Mouse (Mus musculus): ENCODE results near the gene Tuft1.

The Tuft1 gene

DNA sequence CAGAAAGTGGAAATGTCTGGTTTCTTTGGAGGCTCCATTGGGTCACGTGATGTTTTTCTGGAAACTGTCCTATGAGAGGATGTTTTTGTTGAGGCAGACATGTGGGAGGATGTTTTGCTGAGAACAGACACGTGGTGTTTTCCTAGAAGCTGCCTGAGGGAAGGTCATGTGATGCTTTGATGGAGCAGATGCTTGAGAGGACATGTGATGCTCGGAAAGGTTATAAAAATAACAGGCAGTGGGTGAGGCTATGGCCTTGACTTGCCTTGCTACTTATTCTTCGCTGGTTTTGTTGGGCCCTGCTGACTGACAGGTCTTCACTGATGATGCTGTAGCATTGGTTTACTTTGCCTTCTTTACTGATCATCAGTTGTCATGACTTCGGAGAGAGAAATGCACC lies 67.6 kb downstream of the Tuft1 start:
- no peak for DNase-seq

DNA sequence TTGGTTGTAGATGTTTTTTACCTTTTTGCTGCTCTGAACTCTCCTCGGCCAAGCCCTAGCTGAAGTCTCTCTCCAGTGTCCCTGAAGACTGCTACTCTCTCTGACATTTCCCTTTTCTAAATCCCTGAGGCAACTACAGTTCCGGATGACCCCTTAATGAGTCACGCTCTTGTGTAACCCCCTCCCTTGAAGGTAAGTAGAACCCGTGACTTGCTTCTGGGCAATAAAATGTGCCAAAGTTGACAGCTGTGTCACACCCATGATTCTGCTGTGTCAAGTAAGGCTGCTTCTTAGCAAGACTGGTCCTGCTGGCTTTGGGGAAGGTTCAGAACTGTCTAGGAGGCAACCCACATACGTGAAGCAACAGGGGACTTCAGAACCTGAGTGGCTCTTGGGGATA lies 70.7 kb downstream of the Tuft1 start:
- no peak for DNase-seq

DNA sequence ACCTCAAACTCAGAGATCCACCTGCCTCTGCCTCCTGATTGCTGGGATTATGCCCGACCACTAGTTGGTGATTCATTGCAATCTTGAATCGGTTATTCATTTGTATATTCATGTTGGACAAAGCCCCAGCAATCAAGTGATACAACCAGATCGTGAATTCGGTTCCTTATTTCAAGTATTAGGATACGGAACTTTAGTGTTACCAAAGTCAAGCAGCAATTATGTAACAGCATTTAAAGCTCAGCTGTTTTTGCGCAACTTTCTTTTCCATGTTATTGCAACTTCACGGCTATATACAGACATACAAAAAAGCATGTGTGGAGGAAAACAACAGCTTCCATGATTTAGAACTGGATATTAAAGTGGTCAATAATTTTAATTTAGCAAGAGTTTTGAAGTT lies 75.7 kb downstream of the Tuft1 start:
- no peak for DNase-seq

DNA sequence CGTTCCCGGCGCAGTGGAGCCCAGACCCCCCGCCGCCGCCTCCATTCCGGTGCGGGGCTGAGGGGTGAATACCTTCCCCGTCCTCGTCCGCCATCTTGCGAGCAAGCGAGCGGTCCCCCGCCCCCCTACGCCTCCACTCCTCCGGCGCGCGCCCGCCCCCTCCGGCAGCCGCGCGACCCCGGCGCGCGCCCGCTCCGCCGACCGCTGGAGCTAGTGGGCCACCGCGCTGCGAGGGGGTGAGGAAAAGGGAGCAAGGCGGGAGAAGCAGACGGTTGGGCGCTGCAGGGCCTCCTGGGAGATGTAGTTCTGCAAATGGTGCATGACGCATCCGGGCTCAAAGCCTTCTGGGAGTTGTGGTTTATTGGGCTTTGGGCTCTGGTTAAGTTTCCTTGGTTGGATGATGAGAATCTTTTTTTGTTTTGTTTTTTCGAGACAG lies 76.2 kb downstream of the Tuft1 start, which contains the start of gene Snx27:
Snx27 (minus strand) TSS at position 261 of the 436 bp plus-strand sequence.
- peak; percentile 92 for DNase-seq

DNA sequence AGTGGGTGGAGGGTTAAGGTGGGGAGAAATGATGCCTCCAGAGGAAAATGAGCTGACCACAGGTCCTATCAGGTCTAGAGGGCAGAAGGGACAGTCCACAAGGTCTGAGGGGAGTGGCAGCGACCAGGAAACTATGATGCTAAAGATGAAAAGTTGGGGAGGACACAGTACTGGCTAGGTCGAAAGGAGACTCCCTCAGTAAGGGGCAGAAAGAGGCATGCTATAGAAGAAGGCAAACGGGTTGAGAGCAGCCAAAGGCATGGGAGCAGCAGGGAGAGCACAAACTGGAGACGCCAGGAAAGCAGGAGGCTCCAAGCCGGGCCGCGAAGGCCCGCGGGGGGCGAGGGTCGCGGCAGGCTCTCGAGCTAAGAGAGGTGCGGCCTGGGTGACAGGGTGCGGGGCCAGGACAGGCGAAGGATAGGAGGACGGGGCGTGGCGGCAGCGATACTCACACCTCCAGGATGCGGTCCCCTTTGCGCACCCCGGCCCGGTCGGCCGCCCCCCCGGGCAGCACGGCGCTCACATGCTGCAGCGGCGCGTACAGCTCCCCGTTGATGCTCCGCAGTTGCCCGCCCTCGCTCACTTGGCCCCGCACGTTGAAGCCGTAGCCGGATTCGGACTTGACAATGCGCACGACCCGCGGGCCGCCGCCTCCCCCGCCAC lies 76.7 kb downstream of the Tuft1 start:
- DNase-seq, result no peak

DNA sequence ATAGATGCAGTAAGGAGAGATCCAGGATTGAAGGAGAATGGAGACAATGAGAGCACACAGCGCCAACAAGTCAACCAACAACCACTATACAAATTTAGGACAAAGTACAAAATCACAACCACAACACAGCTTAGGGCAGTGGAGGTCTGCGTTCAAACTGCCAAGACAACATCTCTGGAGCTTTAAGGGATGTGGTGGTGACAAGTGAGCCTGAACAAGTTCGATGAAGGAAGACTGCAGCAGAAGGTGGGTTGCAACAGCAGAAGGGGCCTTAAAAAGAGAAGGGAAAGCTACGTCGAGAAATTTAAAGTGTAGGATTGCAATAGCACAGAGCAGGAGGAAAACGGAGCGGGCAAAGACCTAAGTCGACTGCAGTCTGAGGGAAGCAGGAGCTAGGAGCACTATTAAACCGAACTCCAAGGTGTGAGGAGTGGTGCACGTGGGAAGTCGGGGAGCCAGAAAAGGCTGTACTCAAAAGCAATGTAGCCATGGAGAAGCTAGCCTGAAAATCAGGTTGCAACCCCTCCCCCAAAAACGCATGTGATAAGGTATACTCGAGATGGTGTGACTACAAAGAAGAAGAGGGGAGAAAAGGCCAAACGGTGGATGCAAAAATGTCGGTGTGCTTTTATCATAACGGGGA lies 77.4 kb downstream of the Tuft1 start:
- DNase-seq, result peak; percentile 32

DNA sequence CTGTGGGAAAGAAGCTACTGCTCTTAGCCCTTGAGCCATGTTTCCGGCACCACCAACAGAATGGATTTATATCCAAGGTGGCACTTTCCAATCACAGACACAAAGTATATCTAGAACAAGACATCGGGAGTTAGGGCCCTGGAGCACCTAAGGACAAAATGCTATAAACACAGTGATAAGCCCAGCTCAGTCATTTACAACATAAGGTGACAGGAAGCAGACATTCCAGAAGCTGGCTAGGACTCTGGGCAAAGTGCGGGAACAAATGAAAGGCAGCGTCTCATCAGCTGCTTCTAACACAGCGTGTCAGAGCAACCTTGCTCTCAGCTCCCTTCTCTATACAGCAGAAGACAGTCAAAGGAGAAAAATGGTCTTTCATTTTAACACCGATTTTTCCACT lies 84.2 kb downstream of the Tuft1 start:
- no peak for DNase-seq

DNA sequence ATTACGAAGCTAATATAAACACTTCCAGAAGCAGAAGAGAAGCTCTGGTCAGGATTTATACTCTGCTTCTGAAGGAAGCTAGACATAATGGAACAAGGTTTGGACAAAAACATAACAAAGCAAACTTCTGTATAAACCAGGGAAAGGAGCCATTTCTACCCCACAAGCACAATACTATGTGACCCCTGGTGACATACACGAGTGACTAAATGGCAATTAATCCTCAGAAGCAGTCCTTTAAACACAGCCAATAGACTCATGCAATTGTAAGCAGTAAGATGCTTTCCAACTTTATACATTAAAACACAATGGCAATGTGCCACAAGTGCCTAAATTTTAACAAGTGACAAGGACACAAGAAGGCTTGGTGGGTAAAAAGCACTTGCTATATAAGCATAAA lies 91.4 kb downstream of the Tuft1 start:
- DNase-seq, result no peak

DNA sequence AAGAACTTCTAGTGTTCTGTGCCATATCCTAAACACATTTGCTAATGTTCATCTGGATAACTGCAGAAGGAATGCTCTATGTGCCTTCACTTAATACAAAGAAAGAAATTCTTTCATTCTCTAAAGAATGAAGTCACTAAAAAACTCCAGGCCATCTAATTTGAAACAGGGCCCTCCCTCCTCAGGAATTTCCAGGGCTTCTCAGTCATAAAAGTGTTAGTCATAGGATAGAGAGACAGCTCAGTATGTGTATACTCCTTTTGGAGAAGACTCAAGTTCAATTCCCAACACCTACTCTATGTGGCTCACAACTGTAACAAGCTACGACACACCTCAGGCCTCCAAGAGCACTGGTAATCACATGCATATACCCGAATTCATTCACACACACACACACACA lies 93.1 kb downstream of the Tuft1 start:
- DNase-seq, result no peak

DNA sequence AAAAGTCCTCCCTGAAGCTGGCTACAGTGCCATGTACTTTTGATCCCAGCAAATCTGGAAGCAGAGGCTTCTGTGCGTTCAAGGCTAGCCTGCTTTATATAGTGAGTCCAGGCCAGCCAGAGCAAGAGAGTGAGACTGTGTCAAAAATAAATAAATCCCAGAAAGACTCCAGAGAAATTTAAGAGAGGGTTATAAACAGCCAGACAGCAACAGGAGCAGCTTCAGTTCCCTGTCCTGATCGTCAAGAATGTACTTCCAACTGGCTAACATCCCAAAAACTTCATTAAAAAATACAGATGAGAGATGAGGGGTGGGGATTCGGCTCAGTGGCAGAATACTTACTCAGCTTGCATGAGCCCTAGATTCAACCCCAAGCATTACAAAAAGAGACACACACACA lies 93.5 kb downstream of the Tuft1 start:
- DNase-seq, result no peak

DNA sequence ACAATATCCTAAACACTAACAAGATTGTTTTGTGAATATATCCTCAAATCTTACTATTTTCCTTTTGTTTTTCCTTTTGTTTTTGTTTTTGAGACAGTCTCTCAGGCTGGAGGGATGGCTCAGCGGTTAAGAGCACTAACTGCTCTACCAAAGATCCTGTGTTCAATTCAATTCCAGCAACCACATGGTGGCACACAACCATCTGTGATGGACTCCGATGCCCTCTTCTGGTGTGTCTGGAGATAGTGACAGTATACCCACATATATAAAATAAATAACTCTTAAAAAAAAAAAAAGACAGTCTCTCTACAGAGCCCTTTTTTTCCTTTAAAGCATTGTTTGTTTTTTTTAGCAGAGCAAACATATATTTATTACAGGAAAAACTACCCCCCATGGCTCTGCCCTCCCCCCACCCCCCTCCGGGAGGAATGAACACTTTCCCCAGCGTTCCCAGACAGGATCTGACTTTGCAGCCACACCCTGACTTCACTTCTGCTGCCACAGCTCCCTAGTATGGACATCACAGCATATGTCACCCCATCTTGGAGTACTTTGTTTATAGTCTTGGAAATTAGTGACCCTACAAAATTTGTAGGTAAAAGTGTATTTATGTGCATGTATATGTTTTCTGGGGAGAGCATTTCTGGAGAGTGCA lies 94.2 kb downstream of the Tuft1 start:
- no peak for DNase-seq

DNA sequence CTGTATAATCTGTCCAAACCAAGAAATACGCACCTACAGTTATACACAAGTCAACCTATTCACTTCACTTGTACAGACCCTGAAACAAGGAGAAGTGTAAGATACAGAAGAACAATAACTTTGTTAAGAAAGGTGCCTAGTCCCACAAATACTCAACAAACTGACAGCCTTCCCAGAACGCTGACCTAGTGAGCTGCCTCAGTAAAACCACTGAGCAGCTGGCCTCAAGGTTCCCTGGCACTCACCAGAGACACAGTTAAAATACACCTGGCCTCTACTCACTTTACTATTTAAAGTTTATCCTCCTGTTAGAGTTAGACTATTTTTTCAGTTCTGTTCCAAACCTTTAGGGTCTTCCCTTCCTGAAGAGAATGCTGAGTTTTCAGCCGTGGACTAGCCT lies 95.5 kb downstream of the Tuft1 start:
- DNase-seq, result no peak

All from cerebellum, adult 11-12 months (tissue).